Comparison of ENCODE assay signal across 25 mouse cellular contexts in the genomic region with DNA sequence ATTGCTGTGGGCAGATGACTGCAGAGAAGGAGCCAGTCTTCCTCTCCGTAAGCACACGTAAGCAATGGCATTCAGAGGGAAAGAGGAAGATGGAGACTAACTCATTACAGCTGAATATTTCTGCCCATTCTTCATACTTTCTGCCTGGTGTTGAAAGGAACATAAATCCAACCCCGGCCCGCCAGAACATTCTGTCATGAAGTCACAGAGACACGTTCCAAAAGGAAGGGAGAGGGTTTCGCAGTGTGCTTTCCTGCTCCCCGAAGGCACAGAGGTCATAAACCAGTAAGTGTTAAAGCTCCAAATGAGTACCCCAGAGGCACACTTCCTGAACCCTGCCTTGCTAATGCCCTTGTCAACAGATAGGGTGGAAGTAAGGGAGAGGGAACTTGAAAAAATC. TPM values are rescaled to one million over a fixed set of nuclear protein-coding genes. Genes with fewer than 3 reads are reported as not detected.
A peak's percentile ranks its signal among the peaks of the same experiment; 100 is the strongest.
DNase-seq lines count a peak whose midpoint lies in the region; ATAC-seq lines count a peak whose summit lies in the region.
"Had no signal": no experiment of that assay in that cellular context is flagged by ENCODE, and none has a peak within 500 bp of the region (broad histone marks: within the 10 kb centered on the region; RNA-seq: fewer than 3 reads in every experiment).

No protein-coding gene starts in this region.

- H3K36me3 ChIP-seq in limb, embryonic 10.5 days = no peaks in the 10 kb centered on the region
- H3K36me3 ChIP-seq in limb, embryonic 15.5 days = no peaks in the 10 kb centered on the region
- H3K36me3 ChIP-seq in kidney, embryonic 14.5 days (ENCODE audit: control insufficient read depth, insufficient read depth, low read length) = no peaks in the 10 kb centered on the region
- H3K36me3 ChIP-seq: embryonic facial prominence, embryonic 12.5 days; embryonic facial prominence, embryonic 15.5 days; hindbrain, embryonic 10.5 days; hindbrain, embryonic 13.5 days had no signal

- H3K27me3 ChIP-seq in limb, embryonic 10.5 days (ENCODE audit: low read depth, poor library complexity, severe bottlenecking) = peaks cover 11% of the 10 kb centered on the region
- H3K27me3 ChIP-seq in limb, embryonic 15.5 days = no peaks in the 10 kb centered on the region
- H3K27me3 ChIP-seq in kidney, embryonic 14.5 days (ENCODE audit: control insufficient read depth, insufficient read depth, low read length) = no peaks in the 10 kb centered on the region
- H3K27me3 ChIP-seq: embryonic facial prominence, embryonic 12.5 days; embryonic facial prominence, embryonic 15.5 days; hindbrain, embryonic 13.5 days had no signal

- WGBS in limb, embryonic 10.5 days = 33% methylated on average over 7 of the region's 7 CpGs
- 17% methylated on average over 7 of the region's 7 CpGs for WGBS in limb, embryonic 15.5 days
- WGBS in kidney, embryonic 14.5 days = 32% methylated on average over 7 of the region's 7 CpGs

- peak overlapping the region; percentile 67 for H3K27ac ChIP-seq in limb, embryonic 10.5 days
- 0 out of 2 replicates have a peak overlapping the region, but pooled peaks have one; percentile 17 for H3K27ac ChIP-seq in limb, embryonic 15.5 days
- no peak overlapping the region for H3K27ac ChIP-seq in kidney, embryonic 14.5 days (ENCODE audit: low read depth, low read length)
- H3K27ac ChIP-seq: embryonic facial prominence, embryonic 12.5 days; embryonic facial prominence, embryonic 15.5 days; hindbrain, embryonic 10.5 days; hindbrain, embryonic 13.5 days had no signal

- peak; percentile 22 for DNase-seq in embryo, embryonic 11 days
- DNase-seq in embryo, embryonic 9.5 days (ENCODE audit: extremely low spot score) = no peak
- DNase-seq in NIH3T3 (ENCODE audit: low read depth) = peak; percentile 66
- DNase-seq in limb, embryonic 10.5 days (ENCODE audit: low spot score) = peak; percentile 53
- DNase-seq in kidney, postnatal 25 days = no peak
- no peak for DNase-seq in heart, postnatal 4 days
- DNase-seq: adrenal gland, adult 2 months; adrenal gland, postnatal 14 days; cerebellum, adult 11-12 months; cerebellum, adult 8-10 months; cerebellum, postnatal 10 days; cerebellum, postnatal 36 days; forebrain, postnatal 0 days; gastrocnemius, postnatal 14 days; heart, adult 11 months had no signal

- peaks cover 34% of the 10 kb centered on the region for H3K4me1 ChIP-seq in limb, embryonic 10.5 days
- peaks cover 9% of the 10 kb centered on the region for H3K4me1 ChIP-seq in limb, embryonic 15.5 days
- H3K4me1 ChIP-seq in kidney, embryonic 14.5 days (ENCODE audit: control insufficient read depth, insufficient read depth, low read length) = 0 out of 2 replicates have a peak, but pooled peaks cover 2% of the 10 kb centered on the region
- H3K4me1 ChIP-seq: embryonic facial prominence, embryonic 12.5 days; hindbrain, embryonic 10.5 days; hindbrain, embryonic 13.5 days had no signal

- no peaks in the 10 kb centered on the region for H3K9me3 ChIP-seq in limb, embryonic 10.5 days (replicated peaks)
- H3K9me3 ChIP-seq in limb, embryonic 15.5 days = no peaks in the 10 kb centered on the region
- no peaks in the 10 kb centered on the region for H3K9me3 ChIP-seq in kidney, embryonic 14.5 days (ENCODE audit: control insufficient read depth, low read length)
- H3K9me3 ChIP-seq: embryonic facial prominence, embryonic 12.5 days; embryonic facial prominence, embryonic 15.5 days; hindbrain, embryonic 10.5 days; hindbrain, embryonic 13.5 days had no signal

- no peak overlapping the region for H3K4me2 ChIP-seq in limb, embryonic 15.5 days
- no peak overlapping the region for H3K4me2 ChIP-seq in kidney, embryonic 14.5 days (replicated peaks; ENCODE audit: low read depth, low read length)
- H3K4me2 ChIP-seq: embryonic facial prominence, embryonic 12.5 days; embryonic facial prominence, embryonic 15.5 days; heart, embryonic 11.5 days; hindbrain, embryonic 13.5 days had no signal

- no peak overlapping the region for H3K9ac ChIP-seq in limb, embryonic 15.5 days
- H3K9ac ChIP-seq in kidney, embryonic 14.5 days (ENCODE audit: low read depth, low read length) = no peak overlapping the region
- H3K9ac ChIP-seq: embryonic facial prominence, embryonic 12.5 days; embryonic facial prominence, embryonic 15.5 days; forebrain, postnatal 0 days; hindbrain, embryonic 13.5 days had no signal

- H3K4me3 ChIP-seq in limb, embryonic 10.5 days = no peak overlapping the region
- H3K4me3 ChIP-seq in limb, embryonic 15.5 days = no peak overlapping the region
- no peak overlapping the region for H3K4me3 ChIP-seq in kidney, embryonic 14.5 days (ENCODE audit: low read length)
- H3K4me3 ChIP-seq: embryonic facial prominence, embryonic 12.5 days; embryonic facial prominence, embryonic 15.5 days; hindbrain, embryonic 10.5 days; hindbrain, embryonic 13.5 days had no signal

- no peak for ATAC-seq in limb, embryonic 15.5 days (ENCODE audit: insufficient number of reproducible peaks, low FRiP score, low TSS enrichment, low read depth)
- ATAC-seq in kidney, embryonic 14.5 days (ENCODE audit: low FRiP score, low TSS enrichment) = no peak
- ATAC-seq: forebrain, embryonic 14.5 days; forebrain, postnatal 0 days; hindbrain, embryonic 16.5 days; Patski had no signal

RNA-seq across cellular contexts. Expression of gene Erg, which starts 51.5 kb away (rescaled TPM):
- 6.1 and 6.8 TPM in 2 replicates for polyA plus RNA-seq in limb, embryonic 10.5 days (2016; fragmentation: Nextera tagmentation; extraction: Ambion mirVana)
- polyA plus RNA-seq in limb, embryonic 15.5 days (2015; fragmentation: Nextera tagmentation; extraction: Ambion mirVana) = 22.9 and 26.2 TPM in 2 replicates
- total RNA-seq in heart, postnatal 4 days (2021) = 10 to 100 TPM; 39.8 to 40.6 TPM
- polyA plus RNA-seq in kidney, embryonic 14.5 days (2014; fragmentation: Nextera tagmentation; extraction: Ambion mirVana) = 4.6 and 6.0 TPM in 2 replicates
- polyA plus RNA-seq: Patski had no signal

Comparison
In these comparisons a context has a peak if more than half of its experiments do, and no peak if none do; other contexts are left out.
1. DNase-seq: peak in embryo, embryonic 11 days (single experiment), NIH3T3 (single experiment) and limb, embryonic 10.5 days (single experiment); none in embryo, embryonic 9.5 days (single experiment), kidney, postnatal 25 days (0 of 2) and heart, postnatal 4 days (single experiment).